Mouse (Mus musculus): Measurements from ENCODE around the gene Rps23.
"Not testable (repeated sequence)": the region's sequence is repeated elsewhere in the genome, so short reads cannot be mapped to it uniquely, and the experiment has no call there.

Gene Rps23

GRCm38 (mm10) chr13:90922751-90923612 is at the start of gene Rps23:
Gene Rps23, plus strand, starts transcription at chr13:90922958.
- DNase-seq = peak; percentile 91

GRCm38 (mm10) chr13:90881727-90882429 is 40.9 kb upstream of the Rps23 start:
- no peak for DNase-seq

- DNase-seq = peak; percentile 11
These were observed 36.8 kb upstream of the Rps23 start for GRCm38 (mm10) chr13:90885856-90886532.

DNA sequence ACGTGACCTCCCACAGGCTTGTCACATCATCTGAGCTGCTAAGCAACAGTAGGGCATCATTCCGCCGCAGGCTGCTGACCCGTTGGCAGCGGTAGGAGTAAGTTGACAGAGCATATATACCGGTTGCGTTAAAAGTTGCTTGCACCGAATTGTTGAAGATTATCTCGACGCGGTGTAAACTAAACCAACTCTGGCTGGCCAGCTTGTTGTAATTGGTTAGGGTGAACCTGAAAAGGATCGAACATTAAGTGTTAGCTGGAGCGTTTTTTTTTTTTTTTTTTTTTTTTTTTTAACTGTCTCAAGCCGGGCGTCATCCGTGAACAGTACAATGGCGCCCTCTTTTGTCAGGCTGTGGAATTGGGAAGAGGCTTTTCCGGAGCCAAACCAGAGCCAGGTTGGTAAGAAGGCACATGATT is 36.2 kb upstream of the Rps23 start:
- DNase-seq = peak; percentile 64

GRCm38 (mm10) chr13:90890111-90890510 is 32.6 kb upstream of the Rps23 start:
- DNase-seq = no peak

DNA sequence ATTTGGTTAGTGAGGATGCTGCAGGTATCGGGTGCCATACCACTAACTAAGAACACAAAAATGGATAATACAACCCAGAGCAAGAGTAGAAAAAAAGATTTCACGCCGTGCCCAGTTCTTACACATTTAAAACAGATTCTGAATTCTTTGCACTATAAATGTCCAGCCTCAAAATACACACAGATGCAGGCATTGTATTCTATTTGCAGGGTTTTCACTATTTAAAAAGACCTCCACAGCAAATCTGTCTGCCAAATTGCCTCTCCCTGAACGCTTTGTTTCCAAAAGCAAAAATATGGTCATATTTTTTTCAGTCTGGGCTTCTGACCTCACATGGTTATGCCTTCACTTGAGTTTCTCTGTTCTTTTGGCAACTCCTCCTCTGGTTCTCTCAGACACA is 27.9 kb upstream of the Rps23 start:
- DNase-seq = no peak

DNA sequence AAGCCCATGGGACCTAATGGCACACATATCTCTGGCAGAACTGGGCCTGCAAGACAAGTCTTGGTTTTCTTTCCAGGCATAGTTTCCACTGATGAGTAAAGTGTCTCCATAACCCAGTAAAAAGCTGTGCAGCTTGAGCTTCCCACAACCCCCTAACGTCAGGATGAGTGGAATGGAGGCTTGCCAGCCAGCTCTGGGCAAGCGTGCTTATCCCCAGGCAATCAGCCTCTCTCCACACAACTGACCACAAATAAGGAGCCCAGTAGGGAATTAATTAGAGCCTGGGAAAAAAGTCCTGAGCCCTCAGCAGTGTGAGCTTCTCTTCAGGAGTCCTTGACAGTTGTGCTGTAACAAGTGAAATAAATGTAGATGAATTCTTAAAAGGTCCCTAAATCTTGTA is 26.7 kb upstream of the Rps23 start:
- DNase-seq = no peak

- DNase-seq = no peak
These were observed 25.9 kb upstream of the Rps23 start for GRCm38 (mm10) chr13:90896821-90897220.

- DNase-seq = no peak
These were observed 17.6 kb upstream of the Rps23 start, which contains the start of gene Atp6ap1l for GRCm38 (mm10) chr13:90905176-90905575. Gene Atp6ap1l, minus strand, starts transcription at chr13:90905355.

GRCm38 (mm10) chr13:90907376-90907775 is 15.4 kb upstream of the Rps23 start:
- no peak for DNase-seq

GRCm38 (mm10) chr13:90912760-90913674 is 9.7 kb upstream of the Rps23 start:
- DNase-seq = no peak

- DNase-seq = no peak
These were observed 9.0 kb upstream of the Rps23 start for GRCm38 (mm10) chr13:90913675-90914192.

DNA sequence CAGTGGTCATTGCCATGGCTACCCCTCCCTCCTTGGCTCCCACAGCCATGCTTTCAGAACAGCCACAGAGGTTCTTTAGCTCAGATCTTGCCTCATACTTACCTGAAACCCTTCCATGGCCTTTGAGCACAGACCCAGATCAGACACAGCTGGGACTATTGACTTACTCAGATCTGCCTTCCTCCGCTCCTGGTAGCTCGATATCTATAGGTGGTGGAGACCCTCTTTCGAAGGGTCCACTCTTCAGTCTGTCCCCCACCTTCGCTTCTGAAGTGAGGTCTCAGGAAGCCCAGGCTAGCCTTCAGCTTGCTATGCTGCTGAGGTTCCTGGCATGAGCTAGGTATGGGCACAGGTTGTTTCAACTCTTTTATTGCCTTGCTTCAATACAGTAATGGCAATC is 8.0 kb upstream of the Rps23 start:
- DNase-seq = no peak

DNA sequence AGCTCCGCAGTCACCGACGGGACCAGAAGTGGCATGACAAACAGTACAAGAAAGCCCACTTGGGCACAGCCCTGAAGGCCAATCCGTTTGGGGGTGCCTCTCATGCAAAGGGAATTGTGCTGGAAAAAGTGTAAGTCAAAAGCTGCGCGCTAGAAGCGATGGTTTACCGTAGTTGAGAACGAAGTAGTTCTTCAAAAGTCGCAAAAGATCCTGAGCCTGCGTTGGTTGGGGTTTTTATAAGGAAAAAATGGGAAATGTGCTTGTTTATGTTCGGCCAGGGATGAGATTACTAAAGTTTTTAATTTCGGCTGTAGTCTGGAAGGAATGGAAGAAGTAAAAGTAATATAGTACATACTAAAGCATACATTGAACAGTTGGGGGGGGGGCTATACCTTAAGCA is 859 bp downstream of the Rps23 start:
- not testable (repeated sequence) for DNase-seq

DNA sequence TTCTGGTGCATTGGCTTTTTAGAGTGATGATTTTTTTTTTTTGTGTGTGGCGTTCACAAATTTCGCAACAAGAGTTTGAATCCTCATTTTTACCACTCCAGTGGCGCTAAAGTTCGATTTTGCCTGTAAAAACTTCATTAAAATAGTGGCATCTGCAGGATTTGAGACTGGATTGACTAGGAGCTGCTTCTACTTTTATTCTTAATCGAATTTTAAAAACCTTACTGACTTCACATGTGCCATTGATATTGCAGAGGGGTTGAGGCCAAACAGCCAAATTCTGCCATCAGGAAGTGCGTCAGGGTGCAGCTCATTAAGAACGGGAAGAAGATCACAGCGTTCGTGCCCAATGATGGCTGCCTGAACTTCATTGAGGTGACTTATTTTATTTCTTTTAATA is 1.3 kb downstream of the Rps23 start:
- DNase-seq = no peak

GRCm38 (mm10) chr13:90925191-90925590 is 2.4 kb downstream of the Rps23 start:
- DNase-seq = no peak

DNA sequence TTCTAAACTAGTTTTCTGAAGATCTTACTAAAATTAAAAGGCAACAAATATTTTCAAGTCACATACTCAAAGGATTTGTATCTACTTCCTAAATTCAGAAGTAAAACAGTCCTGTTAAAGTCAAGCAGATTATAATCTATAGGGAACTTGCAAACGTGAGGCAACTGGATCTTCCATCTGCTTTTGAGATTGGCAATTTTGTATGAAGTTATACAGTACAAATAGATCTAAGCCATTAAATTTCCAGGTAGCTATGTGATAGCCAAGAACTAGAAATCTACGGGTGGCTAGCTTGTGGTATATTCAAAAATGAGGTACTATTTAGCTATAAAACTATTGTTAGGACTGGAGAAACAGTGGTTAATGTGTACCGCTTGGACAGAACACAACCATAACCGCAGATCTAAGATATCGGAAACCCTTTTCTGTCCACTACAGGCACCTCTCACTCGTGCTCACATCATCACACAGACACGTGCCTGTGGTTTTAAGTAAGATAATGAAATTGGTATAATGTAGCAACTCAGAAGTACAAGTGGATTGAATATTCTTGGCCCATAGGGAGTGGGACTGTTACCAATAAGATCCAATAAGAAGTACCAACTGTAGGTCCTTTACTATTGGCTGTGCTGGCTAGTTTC is 3.5 kb downstream of the Rps23 start:
- no peak for DNase-seq

DNA sequence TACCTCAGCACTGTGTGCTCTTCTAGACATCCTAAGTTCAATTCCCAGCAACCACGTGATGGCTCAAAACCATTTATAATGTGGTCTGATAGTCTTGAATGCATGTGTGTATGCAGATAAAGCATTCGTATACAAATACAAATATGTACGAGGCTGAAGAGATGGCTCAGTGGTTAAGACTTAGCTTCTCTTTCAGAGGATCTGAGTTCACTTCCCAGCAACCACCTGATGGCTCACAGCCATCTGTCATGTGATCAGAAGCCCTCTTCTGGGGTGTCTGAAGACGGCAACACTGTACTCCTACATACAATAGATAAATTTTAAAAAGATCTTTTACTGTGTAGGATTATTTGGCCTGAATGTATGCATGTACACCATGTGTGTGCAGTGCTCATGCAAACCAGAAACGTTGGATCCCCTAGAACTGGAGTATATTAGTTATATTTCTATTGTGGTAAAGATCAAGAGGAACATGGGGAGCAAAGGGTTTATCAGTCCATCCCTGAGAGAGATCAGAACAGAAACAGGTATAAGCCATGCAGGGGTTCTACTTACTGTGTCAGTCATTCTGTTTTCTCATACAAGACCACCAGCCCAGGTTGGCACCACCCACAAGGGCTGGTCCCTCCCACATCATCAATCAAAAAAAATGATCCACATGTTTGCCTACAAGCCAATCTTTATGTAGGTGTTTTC is 4.3 kb downstream of the Rps23 start:
- DNase-seq = no peak

GRCm38 (mm10) chr13:90928266-90928665 is 5.5 kb downstream of the Rps23 start:
- not testable (repeated sequence) for DNase-seq

DNA sequence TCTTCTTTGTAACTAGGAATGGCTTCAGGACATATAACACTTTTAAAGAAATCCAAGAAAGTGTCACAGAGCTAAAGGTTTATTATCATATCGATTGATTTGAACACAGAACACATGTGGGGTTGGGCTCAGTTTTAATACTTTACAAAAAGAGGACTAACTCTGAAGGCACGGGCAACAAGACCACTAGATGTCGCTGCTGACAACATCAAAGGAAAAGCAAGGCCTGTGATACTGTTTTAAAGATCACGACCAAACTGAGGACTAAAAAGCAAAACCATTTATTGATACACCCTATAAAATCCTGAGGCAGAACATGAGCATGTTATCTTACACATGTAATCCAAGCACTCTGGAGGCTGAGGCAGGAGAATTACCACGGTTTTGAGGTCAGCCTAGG is 7.1 kb downstream of the Rps23 start:
- peak; percentile 74 for DNase-seq

GRCm38 (mm10) chr13:90933256-90933655 is 10.5 kb downstream of the Rps23 start:
- no peak for DNase-seq
